Mouse (Mus musculus) left cerebral cortex, adult 2 months (tissue): ENCODE measurements at regions not wholly inside any gene's neighbourhood (a gene's known extent, or its start where the extent isn't known, plus 50 kb on each side); places are given as distances from the start of the nearest gene placed in this dataset.
"Not testable (repeated sequence)": the region's sequence is repeated elsewhere in the genome, so short reads cannot be mapped to it uniquely, and the experiment has no call there.

Experiments
- DNase-seq, 2 experiments: peaks; one replicate each; pipeline ENCODE4 v3.0.0; 2021 to 2022; ENCODE audit warnings: low spot score in 2 of 2, mixed read lengths in 1 of 2; ENCODE audit errors: extremely low spot score in 1 of 2
- H3K27ac ChIP-seq: fragments of 200-600 bp; 2 replicates; pipeline ENCODE4 v1.8.1; 2022
- H3K4me3 ChIP-seq: fragments of 200-600 bp; 2 replicates; pipeline ENCODE4 v1.8.1; 2022
- CTCF ChIP-seq: fragments of 200-600 bp; IDR thresholded peaks from 2 replicates; pipeline ENCODE4 v1.8.1; 2022; ENCODE audit warnings: antibody characterized with exemption, mild to moderate bottlenecking, moderate library complexity
- intact Hi-C: fragments of 180-260 bp; cut with DNase I; formaldehyde crosslinking; loops from one replicate; pipeline ENCODE4 v1.15.1; 2025

DNA sequence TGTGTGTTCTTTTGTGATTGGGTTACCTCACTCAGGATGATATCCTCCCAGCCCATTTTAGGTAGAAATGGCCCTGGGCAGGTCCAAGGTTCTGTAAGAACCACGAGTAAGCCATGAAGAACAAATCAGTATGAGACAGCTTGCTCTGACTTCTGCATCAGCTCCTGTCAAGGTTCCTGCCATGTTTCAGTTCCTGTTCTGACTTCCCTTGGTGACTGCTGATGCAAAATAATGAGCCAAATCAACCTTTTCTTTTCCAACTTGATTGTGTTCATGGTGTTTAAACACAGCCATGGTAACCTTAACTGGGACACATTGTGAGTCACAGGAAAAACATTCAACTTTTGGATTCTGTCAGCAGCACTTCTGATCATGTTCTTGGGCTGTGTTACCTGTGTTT is 667.4 kb upstream of the Igfbp7 start:
- intact Hi-C loops: no loop called here
- no peak for DNase-seq
- no peak for TF ChIP-seq CTCF
- Histone ChIP-seq H3K27ac (no peak overlapping the region), H3K4me3 (no peak overlapping the region)

DNA sequence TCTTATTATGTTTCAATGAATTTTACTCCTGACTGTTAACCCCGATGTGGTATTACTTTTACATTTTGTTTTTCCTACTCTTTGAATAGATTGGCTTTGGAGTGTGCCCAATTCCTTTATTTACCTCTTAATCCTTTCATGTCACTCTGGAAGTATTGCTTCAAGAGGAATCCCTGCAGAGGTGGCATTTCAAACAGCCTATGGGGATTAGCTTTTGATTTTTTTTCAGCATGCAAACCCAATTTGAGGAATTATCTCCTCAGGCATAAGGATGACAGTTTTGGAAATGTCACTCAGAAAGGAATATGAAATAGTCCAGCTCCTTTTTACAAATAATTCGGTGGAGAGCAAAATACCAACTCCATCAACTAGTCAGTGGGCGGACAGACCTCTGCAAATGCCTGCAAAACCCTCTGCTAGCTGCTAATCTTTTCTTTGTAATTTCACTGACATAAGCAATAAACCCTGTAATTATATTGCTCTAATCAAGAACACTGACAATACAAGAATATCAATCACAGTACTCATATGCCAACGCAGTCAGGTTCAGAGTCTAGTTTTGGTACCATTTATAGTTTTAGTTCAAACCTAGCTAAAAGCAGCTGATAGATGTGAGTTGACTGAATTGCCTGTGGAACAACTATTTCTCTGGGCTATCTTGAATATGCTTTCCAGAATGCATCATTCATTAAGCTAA is 624.9 kb upstream of the Igfbp7 start:
- no peak for DNase-seq
- no peak overlapping the region for H3K27ac ChIP-seq
- H3K4me3 ChIP-seq: no peak overlapping the region
- intact Hi-C loops: no loop called here
- TF ChIP-seq CTCF: no peak

DNA sequence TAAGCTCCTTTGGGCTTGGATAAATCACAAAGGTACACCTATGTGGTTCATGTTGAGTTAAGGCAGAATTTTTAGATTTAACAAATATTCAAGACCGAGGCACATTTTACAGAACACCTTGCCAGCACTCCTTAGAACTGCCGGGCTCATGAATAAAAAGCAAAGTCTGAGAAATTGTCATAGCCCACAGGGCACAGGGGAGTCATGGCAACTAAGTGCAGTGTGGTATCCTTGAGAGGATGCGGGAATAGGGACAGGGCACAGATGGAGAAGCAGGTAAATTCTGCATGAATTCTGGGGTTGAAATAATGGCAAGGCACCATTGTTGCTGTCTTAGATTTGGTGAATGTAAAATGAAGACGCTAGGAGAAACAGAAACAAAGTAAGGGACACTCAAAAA is 609.7 kb upstream of the Igfbp7 start:
- no peak overlapping the region for H3K4me3 ChIP-seq
- no peak overlapping the region for H3K27ac ChIP-seq
- intact Hi-C loops: no loop called here
- no peak for DNase-seq
- TF ChIP-seq CTCF: no peak

DNA sequence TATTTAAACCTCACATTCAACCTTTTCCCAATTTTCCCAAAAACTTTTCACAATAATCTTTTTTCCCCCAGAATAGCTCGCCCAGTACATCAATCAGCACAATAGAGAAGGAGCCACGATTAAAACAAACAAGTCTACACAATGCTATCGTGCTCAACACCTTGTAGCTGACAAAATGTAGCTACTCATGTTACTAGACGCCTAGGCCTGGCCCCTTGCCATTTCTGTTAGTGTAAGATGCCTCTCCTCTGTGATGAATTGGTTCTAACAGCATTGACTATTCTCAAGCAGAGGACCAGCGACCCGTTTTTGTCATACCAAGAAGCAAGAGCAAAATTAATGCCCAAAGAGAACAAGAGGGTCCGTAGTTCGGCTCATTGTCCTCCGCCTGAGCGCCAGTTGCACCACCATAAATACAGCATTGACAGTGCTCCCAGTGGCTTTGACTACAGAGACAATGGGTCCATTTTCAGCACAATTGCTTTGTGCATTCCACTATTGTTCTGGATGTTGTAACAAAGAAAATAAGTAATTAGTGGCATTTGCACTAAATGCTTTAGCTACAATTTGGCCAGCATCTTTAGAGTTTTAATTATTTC is 578.7 kb upstream of the Igfbp7 start:
- Histone ChIP-seq H3K4me3 (no peak overlapping the region), H3K27ac (no peak overlapping the region; the same call in 1 of the 2 replicates)
- no peak for TF ChIP-seq CTCF
- intact Hi-C loops: no loop called here
- DNase-seq: peak in 1 of 2 experiments; percentile 8

DNA sequence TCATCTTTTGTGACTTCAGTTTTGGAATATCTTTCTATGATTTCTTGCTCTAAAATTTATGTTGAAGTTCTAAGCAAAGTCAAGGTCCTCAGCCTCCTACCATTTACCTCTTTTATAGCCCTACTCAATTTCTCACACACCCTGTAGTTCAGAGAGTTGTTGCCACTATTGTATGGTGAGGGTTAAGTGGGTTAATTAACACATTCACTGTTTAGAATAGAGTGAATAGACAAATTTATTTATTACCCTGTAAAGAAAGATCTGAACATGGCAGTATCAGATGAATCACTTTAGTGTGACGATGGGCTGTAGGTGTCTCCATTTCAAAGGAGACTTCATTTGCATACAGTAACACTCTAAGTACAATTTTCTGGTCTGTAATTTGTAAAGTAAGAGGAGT is 577.4 kb upstream of the Igfbp7 start:
- no peak for TF ChIP-seq CTCF
- intact Hi-C loops: no loop called here

DNA sequence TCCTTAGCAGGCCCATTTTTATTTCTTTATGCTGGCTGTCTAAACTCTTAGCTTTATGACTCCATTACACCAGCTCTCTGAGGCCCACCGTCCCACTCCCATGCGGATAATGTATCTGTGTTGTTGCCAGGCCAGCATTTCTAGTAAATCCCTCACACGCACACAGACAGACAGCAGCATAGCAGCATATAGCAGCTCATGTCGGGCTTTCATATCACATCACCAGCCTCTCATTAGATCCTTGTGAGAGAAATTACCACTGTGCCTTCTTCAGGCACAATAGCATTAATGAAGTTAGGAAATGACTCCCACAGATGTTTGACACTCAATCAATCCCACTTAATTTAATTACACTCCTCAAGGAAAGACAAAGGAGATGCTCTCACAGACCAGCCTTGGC is 532.2 kb upstream of the Igfbp7 start:
- intact Hi-C loops, H3K27ac ChIP-seq, H3K4me3 ChIP-seq, DNase-seq: not testable (repeated sequence)

More for the DNA sequence above, 577.4 kb upstream of the Igfbp7 start:
- no peak overlapping the region for H3K4me3 ChIP-seq
- DNase-seq: no peak
- no peak overlapping the region for H3K27ac ChIP-seq

DNA sequence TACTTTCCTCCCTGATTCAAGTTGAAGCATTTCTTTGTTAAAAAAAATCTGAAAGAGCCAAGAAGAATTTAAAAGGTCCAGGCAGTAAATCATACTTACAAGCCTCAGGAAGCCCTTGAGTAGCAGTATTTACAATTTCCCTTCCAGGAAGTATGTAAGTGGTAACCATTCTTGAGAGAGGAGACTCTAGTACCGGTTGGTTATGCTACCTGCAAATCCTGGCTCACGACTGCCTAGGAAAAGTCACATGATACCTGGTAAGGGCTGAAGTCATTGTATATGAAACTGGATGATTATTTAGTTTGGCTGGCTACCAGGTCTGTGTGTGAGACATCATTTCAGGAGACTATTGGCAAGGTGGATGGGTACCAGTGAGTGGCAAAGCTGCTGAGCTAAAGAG is 524.0 kb upstream of the Igfbp7 start:
- no peak overlapping the region for H3K27ac ChIP-seq
- TF ChIP-seq CTCF: no peak
- intact Hi-C loops: no loop called here
- no peak overlapping the region for H3K4me3 ChIP-seq
- no peak for DNase-seq

DNA sequence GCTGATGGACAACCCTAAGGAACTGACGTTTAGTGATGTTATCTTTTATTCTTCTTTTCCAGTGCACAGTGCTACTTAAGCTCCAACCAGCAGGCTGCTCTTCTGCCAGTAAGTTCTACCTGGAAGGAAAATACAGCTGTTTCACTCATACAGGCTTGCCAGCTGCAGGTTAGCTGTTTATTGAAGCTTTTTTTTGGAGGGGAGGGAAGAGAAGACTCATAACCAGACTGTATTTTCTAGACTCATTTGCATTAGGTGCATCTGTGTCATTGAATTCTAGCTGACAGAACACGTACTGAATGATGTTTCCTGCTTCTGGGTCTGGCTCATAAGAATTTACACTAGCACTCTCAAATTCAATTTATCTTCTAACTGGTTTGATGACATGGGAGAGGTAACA is 513.3 kb upstream of the Igfbp7 start:
- intact Hi-C loops: no loop called here
- H3K4me3 ChIP-seq: no peak overlapping the region
- no peak for TF ChIP-seq CTCF
- no peak for DNase-seq
- H3K27ac ChIP-seq: no peak overlapping the region

DNA sequence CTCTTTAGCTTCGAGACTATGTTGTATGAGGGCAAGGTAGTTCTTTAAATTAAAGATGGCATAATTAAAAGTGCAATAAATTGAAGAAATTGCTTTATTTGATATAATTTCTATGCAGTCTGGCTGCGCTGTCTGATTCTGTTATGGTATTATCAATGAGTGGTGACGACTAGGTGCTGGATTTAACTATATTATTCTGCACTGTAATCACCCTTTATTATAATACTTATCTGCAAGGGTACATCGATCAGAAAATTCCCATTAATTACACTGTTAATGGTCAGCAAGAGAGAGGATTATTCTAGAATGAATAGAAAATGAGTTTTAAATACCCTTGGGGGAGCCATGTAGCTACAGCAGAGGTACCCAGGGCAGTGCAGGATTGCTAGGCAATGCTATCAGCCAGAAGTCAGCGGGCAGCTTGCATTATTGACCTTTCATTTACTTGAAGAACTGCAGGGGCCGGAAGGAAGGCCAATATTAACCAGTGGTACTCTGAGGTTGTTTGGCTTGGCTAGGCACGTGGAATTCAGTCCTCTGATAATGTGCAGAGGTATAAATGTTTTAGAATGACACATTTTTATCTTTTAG is 509.3 kb upstream of the Igfbp7 start:
- Histone ChIP-seq H3K27ac (no peak overlapping the region), H3K4me3 (no peak overlapping the region)
- intact Hi-C loops: no loop called here
- no peak for TF ChIP-seq CTCF
- no peak for DNase-seq

DNA sequence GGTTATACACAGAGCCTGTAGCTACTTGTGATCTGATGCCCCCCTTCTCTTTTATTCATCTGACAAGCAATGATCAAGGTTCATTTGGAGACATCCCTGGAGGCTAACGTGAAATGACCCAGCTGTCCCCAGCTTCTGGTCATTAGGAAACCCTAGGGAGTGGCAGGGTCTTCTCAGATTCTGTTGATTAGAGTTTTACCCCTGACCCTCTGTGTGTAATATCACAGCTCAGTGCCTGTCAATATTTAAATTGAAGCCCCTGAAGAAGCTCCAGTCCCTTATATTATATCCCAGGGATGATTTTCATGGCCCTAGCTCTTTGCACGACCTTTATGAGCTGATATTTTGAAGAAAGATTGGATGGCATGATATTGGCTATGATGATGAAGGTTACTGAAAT is 508.5 kb upstream of the Igfbp7 start:
- H3K27ac ChIP-seq: no peak overlapping the region

DNA sequence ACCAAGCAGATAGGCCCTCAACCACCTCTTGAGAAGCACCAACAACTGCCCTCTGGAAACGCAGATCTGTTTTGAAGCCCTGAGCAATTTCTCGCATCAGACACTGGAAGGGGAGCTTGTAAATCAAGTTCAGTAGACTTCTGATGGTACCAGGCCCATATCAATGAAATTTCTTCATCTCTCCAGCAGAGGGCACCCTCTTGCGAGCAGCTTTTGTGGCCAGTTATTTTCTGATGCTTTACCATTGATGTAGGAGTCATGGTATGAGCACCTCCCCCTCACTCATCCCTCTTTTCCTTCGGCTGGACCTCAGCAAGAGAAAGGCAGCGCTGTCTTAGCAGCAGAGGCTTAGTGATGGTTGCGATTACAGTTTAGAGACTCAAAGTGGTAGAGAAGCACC is 501.4 kb upstream of the Igfbp7 start:
- TF ChIP-seq CTCF: peak; percentile 66
- no peak overlapping the region for H3K4me3 ChIP-seq
- no peak for DNase-seq
- intact Hi-C loops: no loop called here
- no peak overlapping the region for H3K27ac ChIP-seq

More for the DNA sequence above, 508.5 kb upstream of the Igfbp7 start:
- no peak overlapping the region for H3K4me3 ChIP-seq
- DNase-seq: no peak
- intact Hi-C loops: no loop called here
- TF ChIP-seq CTCF: no peak

DNA sequence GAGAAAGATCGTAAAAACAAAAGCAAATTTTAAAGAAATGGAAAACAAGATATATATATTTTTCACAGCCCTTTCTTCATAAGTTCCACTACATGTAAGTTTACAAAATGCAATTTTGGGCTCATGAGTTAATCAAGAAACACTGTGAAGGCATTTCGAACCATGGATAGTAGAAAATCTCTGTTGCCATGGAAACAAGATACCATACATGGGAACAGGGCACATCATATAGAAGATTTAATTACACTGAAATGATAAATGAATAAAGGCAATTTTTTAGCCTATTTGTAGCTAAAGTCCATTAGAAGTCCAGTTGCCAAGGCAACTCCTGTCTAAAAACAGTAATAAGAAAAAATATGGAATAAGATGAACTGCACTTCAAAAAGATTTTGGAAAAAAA is 484.2 kb upstream of the Igfbp7 start:
- H3K4me3 ChIP-seq, intact Hi-C loops, H3K27ac ChIP-seq, DNase-seq: not testable (repeated sequence)

DNA sequence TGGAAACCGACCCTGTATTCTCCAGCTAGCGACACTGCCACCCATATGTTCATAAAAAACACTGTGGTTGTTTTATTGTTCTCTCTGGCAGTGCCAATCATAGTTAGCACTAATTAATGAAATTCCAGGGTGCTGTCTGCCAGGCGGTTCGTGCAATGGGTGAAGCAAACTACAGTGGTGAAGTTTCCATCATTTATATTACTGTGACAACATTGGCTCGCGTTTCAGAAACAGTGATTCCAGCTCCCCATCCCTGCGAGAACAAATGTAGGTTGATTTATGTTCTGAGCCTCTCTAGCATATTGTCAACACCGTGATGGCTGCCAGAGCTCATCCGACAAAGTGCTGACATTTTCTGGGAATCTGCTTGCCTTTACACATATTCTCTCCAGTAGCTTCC is 480.7 kb upstream of the Igfbp7 start:
- Histone ChIP-seq H3K27ac (no peak overlapping the region), H3K4me3 (no peak overlapping the region)
- TF ChIP-seq CTCF: no peak
- DNase-seq: peak in 1 of 2 experiments; percentile 18
- intact Hi-C loops: loop anchor here (5.0 kb wide), 1 partner anchor 364 kb away; no protein-coding TSS in a partner anchor
